Mouse (Mus musculus) gastrocnemius, adult 18-20 months (tissue): ENCODE results near the gene Slc6a18. TPM values are rescaled to one million over a fixed set of nuclear protein-coding genes. Genes with fewer than 3 reads are reported as not detected.

Source experiments
- DNase-seq: peaks from one replicate; pipeline ENCODE4 v3.0.0; 2021; ENCODE audit warnings: low spot score
- total RNA-seq, 2 experiments: library from RNA; stranded (reverse); gene quantifications; 2 replicates each; pipeline ENCODE4 v1.2.3; 2021

Slc6a18 gene
- total RNA-seq, 2 experiments from 2014 or later, result 0.18 to 0.28 TPM

DNA sequence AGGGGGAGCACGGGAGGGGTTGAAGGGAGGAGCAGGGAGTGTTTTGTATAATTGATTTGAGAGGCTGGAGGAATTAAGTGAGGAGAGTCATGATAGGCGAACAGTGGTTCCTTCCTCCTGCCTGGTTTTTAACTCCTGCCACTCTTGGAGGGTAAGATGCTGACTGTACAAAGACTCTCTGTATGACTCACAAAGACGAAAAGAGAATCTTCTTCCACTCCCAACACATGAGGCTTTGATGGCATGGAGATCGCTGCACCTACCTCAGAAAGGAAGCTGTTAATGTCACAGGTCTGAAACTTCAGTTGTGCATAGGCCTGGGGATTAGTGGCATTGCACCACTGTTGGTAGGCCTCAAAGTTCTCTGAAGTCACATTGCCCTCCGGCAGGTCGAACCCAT is 7.7 kb upstream of the Slc6a18 start:
- DNase-seq, result no peak

DNA sequence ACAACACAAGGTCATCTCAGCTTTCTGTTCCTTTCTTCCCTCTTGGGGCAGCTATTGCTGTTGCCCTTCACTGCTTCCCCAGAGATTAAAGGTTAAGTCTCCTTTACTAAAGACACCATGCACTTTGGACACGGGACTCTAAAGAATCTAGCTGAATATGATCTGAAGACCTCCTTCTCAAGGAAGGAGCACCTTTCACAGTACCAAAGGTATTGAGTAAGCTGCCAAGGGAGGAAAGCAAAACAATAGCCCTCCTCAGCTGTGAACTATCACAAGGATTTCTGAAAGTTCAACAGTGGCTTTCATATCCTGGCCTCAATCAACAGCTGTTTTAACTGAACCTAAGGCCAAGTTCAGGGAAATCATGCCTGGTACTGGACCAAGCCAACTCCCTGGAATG is 6.6 kb upstream of the Slc6a18 start:
- DNase-seq, result peak; percentile 9

DNA sequence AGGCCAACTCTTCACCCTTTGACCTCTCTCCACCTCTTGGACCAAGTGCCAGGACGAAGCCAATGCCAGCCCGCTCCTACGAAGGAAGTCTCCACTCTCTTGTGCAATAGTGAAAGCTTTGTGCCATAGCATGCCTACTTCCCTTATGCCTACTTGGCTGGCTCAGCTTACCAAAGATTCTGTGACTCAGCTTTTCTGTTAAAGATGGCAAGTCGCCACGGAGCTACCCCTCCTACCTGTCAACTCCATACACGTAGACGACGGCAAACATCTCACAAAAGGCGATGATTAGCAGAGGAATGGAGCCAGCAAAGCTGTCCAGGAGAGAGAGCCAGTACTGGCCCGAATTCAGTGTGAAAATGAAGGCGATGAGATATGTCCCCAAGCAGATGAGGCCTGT is 5.9 kb upstream of the Slc6a18 start:
- peak; percentile 12 for DNase-seq

DNA sequence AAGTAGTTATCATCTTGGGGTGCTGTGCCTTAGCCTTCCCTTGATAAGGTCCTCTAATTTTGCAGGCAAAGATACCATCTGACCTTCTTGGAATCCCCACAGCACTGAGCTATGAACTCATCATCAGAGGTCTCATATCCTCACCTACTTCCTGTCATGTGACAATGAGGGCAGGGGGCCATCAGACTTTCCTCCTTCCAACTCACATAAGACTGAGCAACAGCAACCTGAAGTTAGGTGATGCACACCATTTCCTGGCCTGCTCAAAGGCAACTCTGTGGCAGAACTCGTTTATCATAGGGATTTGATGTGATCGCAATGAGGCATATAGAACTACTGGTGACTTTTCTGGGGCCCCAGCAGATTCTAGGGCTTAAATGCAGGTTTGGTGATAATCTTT is 4.4 kb upstream of the Slc6a18 start:
- DNase-seq, result no peak

GRCm38 (mm10) chr13:73680394-73680793 is 2.6 kb upstream of the Slc6a18 start:
- DNase-seq, result no peak

- no peak for DNase-seq
Observed at GRCm38 (mm10) chr13:73679311-73679710, 1.5 kb upstream of the Slc6a18 start.

DNA sequence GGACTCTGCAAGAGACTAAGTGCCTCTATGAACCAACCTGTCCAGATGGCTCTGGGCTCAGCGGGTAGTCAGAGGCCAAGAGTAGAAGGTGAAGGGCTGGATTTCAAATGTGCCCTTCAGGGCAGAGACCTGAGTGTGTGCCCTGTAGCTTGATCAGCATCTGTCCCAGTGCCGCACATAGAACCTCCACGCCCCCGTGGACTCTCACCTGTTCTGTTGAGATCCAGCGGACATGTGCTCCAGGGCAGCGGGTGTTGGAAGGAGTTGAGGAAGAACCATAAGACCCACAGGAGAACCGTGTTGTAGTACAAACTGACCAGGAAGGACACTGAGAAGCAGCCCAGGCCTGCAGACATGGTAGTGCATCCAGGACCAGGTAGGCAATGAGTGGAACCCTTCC is 2.7 kb downstream of the Slc6a18 start:
- no peak for DNase-seq

DNA sequence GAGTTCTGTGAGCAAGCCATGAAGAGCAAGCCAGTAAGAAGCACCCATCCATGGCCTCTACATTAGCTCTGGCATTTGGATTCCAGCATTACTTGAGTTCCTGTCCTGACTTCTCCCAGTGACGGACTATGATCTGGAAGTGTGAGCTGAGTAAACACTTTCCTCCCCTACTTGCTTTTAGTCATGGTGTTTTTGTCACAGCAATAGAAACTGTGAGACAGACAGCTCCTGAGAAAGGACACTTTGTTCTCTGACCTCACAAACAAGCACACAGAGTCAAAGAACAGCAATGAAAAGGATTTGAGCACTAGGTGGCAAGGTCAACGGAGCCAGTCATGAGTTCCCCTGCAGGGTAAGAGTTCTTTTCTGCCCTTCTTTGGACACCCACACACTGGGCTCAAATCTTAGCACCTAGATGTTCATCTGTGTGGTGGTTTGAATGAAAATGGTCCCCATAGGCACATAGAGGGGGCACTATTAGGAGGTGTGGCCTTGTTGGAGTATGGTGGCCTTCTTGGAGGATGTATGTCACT is 17.6 kb downstream of the Slc6a18 start:
- no peak for DNase-seq

DNA sequence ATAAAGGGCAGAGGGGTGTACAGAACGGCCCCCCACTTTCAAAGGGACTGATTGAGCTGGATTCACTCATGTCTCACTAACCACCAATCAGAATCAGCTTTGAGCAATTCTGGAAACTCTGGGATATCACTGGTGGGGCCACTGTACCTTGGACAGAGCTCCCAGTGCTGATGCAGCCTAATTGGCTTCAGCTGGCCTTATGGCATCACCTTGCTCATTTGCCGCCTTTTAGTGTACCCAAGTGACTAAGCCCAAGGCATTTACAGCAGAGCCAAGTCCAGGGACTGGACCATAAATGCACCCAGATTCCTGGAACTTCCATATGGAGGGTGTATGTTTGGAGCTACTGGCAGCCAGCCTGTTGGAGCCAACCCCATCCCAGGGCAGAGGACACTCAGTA is 18.9 kb downstream of the Slc6a18 start:
- DNase-seq, result no peak

GRCm38 (mm10) chr13:73654976-73655375 is 22.8 kb downstream of the Slc6a18 start:
- DNase-seq, result no peak

- DNase-seq, result no peak
Observed at GRCm38 (mm10) chr13:73653266-73653665, 24.6 kb downstream of the Slc6a18 start.

- no peak for DNase-seq
Observed at GRCm38 (mm10) chr13:73646397-73647087, 31.3 kb downstream of the Slc6a18 start.

DNA sequence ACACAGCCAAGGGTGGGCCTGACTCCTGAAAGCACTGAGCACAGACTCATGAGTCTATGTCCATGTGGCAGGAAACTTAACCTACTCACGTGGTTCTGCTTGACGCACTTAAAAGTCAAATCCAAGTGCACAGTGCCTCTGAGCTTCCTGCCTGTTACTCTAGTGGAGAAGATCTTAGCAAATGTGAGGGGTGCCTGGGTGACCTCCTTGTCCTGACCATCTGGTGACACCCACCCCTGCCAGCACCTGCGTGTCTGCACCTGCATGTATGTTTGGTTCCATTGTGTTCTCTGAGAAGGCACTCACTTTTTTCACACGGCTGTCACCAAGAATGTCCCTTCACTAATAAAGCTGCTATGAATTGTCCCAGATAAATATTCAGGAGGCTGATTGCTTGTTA is 36.5 kb downstream of the Slc6a18 start:
- DNase-seq, result no peak

GRCm38 (mm10) chr13:73637826-73638225 is 40.0 kb downstream of the Slc6a18 start:
- no peak for DNase-seq

DNA sequence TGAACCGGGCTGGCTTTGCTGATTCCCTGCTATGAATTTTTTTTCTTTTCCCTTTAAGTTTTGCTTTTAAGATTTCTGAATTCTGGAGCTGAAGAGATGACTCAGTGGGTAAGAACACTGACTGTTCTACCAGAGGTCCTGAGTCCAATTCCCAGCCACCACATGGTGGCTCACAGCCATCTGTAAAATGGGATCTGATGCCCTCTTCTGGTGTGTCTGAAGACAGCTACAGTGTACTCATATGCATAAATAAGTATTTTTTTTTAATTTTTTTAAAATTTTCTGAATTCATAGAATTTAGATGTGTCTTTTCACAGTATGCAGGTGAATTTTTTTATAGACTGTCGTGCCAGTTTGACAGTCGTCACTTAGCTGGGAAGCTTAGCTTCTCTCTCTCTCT is 46.0 kb downstream of the Slc6a18 start:
- DNase-seq, result no peak

DNA sequence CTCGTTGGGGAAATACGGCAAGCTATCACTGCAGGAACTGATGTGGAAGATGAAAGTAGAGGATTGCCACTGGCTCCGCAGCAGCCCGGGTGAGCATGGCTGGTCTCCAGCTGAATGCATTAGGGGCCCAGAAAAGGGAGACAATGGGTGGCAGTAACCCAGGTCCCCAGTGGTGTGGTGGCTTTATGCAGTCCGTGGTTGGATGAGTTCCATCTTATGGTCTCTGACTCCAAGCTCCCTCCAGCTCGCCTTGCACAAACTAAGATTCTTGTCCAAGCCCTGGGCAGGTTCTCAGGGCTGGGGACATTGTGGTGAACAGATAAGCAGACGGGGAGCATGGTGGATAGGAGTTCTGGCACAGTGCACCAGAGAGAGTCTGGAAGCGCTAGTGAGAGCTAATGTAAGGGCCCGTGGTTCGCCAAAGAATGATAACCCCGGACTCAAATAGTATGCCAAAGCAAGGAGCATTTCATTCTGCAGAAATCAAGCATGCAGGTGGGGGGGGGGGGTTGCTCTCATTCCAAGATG is 49.2 kb downstream of the Slc6a18 start:
- DNase-seq, result no peak

- no peak for DNase-seq
Observed at GRCm38 (mm10) chr13:73626745-73627549, 50.9 kb downstream of the Slc6a18 start, which contains the start of gene Tert. Gene Tert, plus strand, starts transcription at chr13:73626911.

GRCm38 (mm10) chr13:73626410-73626744 is 51.4 kb downstream of the Slc6a18 start:
- no peak for DNase-seq

DNA sequence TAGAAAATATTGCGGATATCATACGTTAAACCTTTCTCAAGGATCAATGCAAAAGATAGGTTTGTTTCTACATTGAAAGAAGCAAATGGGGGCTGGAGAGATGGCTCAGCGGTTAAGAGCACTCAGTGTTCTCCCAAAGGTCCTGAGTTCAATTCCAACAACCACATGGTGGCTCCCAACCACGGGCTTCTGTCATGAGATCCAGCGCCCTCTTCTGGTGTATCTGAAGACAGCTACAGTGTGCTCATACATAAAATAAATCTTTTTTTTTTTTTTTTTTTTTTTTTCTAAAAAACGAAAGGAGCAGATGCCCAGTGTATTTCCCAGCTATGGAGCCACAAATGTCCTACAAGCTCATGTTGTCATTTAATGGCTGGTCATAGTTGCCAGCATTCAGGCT is 57.2 kb downstream of the Slc6a18 start:
- no peak for DNase-seq

DNA sequence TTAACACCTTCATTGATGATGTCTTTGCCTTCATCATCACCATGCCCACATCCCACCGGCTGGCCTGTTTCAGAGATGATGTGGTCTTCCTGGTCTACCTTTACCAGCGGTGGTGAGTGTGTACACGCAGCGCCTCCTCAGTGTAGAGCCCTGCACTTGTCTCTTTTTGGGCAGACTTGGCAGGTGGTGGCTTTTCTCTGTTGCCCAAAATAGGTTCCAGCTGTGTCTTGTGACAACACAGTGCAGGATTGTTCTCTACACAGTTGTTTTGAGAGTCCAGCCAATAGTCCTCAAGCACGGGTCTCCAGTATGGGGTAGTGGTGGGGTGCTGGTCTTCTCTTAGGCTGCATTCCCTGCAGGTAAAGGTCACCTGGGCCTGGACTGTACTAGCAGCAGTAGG is 59.4 kb downstream of the Slc6a18 start:
- DNase-seq, result no peak
